Mouse (Mus musculus) forebrain, embryonic 11.5 days (tissue): ENCODE results near the gene Trappc6b. TPM values are rescaled to one million over a fixed set of nuclear protein-coding genes. Genes with fewer than 3 reads are reported as not detected.

Experiments
- ATAC-seq: fragments of 200-750 bp; cut with Nextera tagmentation; replicated peaks from 2 replicates; pipeline ENCODE4 v1.8.0; 2017; ENCODE audit warnings: moderate TSS enrichment; ENCODE audit not compliant: low FRiP score
- DNase-seq: peaks from one replicate; pipeline ENCODE4 v3.0.0-alpha.2; 2017; ENCODE audit warnings: low spot score
- H3K27ac ChIP-seq: fragments of 300-500 bp; sonication (generic); 2 replicates; pipeline ENCODE4 v1.5.1; 2014; ENCODE audit warnings: low read depth, low read length
- H3K27me3 ChIP-seq: fragments of 300-500 bp; sonication (generic); 2 replicates; pipeline ENCODE4 v1.6.1; 2014; ENCODE audit warnings: mild to moderate bottlenecking, low read length, mixed read lengths; ENCODE audit not compliant: control insufficient read depth, insufficient read depth
- H3K36me3 ChIP-seq: fragments of 300-500 bp; sonication (generic); 2 replicates; pipeline ENCODE4 v1.6.1; 2014; ENCODE audit warnings: mild to moderate bottlenecking, low read length, moderate library complexity, mixed read lengths; ENCODE audit not compliant: control insufficient read depth, insufficient read depth
- H3K4me1 ChIP-seq: fragments of 300-500 bp; sonication (generic); replicated peaks from 2 replicates; pipeline ENCODE4 v1.6.1; 2014; ENCODE audit warnings: low read length, mixed read lengths; ENCODE audit not compliant: control insufficient read depth, insufficient read depth
- H3K4me2 ChIP-seq: fragments of 300-500 bp; sonication (generic); 2 replicates; pipeline ENCODE4 v1.6.1; 2014; ENCODE audit warnings: low read depth, mild to moderate bottlenecking, low read length, moderate library complexity, mixed read lengths; ENCODE audit not compliant: severe bottlenecking
- H3K4me3 ChIP-seq: fragments of 300-500 bp; sonication (generic); 2 replicates; pipeline ENCODE4 v1.5.1; 2014; ENCODE audit warnings: low read depth, low read length
- H3K9ac ChIP-seq: fragments of 300-500 bp; sonication (generic); 2 replicates; pipeline ENCODE4 v1.6.1; 2014; ENCODE audit warnings: low read length
- H3K9me3 ChIP-seq: fragments of 300-500 bp; sonication (generic); 2 replicates; pipeline ENCODE4 v1.6.1; 2016; ENCODE audit warnings: low read length, mixed read lengths; ENCODE audit not compliant: control insufficient read depth
- WGBS: fragments of 180-500 bp; shearing (Covaris S2); extraction: QIAGEN DNeasy Blood & Tissue Kit; methylation state at CpG from one replicate; pipeline ENCODE4 v1.1.7; 2014; 5-methylcytosine and 5-hydroxymethylcytosine counted together
- polyA plus RNA-seq: library from polyadenylated mRNA; unstranded; fragments of >200 nt; fragmentation: Nextera tagmentation; extraction: Ambion mirVana; gene quantifications from 2 replicates; pipeline ENCODE4 v1.2.1, GENCODE M21; 2014

The Trappc6b gene
- polyA plus RNA-seq, 1 experiment from 2014 or later = 69.1 TPM

DNA sequence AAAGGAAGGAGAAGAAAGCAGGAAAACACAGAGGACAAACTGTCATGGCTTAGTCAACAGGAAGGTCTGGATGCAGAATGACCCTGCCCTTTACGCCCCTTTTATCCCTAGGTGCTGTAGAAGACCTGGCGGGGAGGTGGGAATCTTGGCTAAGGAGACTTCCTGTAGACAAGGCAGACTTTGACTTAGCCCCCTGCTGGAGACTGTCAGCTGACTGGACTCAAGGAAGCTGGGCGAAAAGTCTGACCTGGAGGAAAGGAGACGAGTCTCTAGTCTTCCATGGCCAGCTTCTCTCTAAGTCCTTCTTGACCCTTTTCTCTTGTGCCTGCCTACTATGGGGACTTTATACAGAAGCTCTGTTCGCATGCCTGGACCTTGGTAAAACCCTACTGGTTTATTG is 23.2 kb upstream of the Trappc6b start:
- DNase-seq = no peak

GRCm38 (mm10) chr12:59080461-59080860 is 19.2 kb upstream of the Trappc6b start:
- 91% methylated on average over 4 of the region's 4 CpGs for WGBS
- no peak overlapping the region for H3K4me2 ChIP-seq
- H3K9ac ChIP-seq = no peak overlapping the region
- no peak overlapping the region for H3K27ac ChIP-seq
- DNase-seq = no peak
- H3K4me3 ChIP-seq = no peak overlapping the region
- H3K27me3 ChIP-seq = no peaks in the 10 kb centered on the region
- no peaks in the 10 kb centered on the region for H3K4me1 ChIP-seq
- ATAC-seq = no peak
- no peaks in the 10 kb centered on the region for H3K36me3 ChIP-seq
- no peaks in the 10 kb centered on the region for H3K9me3 ChIP-seq

More for the DNA sequence above, 23.2 kb upstream of the Trappc6b start:
- Histone ChIP-seq H3K9ac (no peak overlapping the region), H3K36me3 (no peaks in the 10 kb centered on the region), H3K4me2 (no peak overlapping the region), H3K27me3 (no peaks in the 10 kb centered on the region), H3K9me3 (no peaks in the 10 kb centered on the region), H3K4me3 (no peak overlapping the region), H3K27ac (no peak overlapping the region), H3K4me1 (no peaks in the 10 kb centered on the region)
- WGBS = 77% methylated on average over 5 of the region's 5 CpGs
- ATAC-seq = no peak

DNA sequence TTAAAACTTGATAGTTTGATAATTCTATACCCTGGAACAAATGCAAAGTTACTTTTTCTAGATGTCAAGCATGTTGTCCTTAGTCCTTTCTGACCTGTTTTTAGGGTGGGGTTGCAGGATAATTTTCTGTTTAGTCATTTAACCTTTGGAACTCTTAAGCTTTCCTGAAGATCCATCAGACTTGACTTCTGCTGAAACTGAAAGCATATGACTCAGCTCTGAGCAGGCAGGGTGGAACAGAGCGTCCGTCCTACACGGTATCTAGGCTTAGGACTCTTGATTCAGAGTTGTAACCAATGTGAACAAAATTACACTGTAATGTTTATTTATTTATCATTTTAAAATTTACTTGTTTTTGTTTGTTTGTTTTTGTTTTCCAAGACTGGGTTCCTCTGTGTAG is 16.6 kb upstream of the Trappc6b start:
- Histone ChIP-seq H3K4me3 (no peak overlapping the region), H3K4me1 (no peaks in the 10 kb centered on the region), H3K36me3 (no peaks in the 10 kb centered on the region; the same call in 1 of the 2 replicates), H3K9me3 (no peaks in the 10 kb centered on the region), H3K27ac (no peak overlapping the region), H3K4me2 (no peak overlapping the region), H3K9ac (no peak overlapping the region), H3K27me3 (no peaks in the 10 kb centered on the region)
- ATAC-seq (no peak), DNase-seq (no peak)
- 98% methylated on average over 3 of the region's 3 CpGs for WGBS

DNA sequence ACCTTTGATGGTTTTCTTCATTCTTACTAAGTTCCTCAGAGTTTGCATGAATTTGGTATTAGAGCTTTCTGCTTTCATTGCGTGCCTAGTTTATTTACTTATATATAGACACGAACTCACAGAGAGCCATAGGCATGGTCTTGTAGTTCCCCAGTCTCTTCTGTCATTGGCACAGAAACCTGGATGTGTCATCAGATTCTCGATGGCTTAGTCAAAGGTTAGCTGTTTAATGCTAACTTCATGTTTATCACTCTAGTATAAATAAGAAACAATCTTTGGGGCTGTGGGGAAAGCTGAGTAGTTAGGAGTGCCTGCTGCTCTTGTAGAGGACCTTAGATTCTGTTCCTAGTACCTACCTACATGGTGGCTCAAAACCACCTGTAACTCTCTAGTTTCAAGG is 15.7 kb upstream of the Trappc6b start:
- peaks cover 7% of the 10 kb centered on the region for H3K36me3 ChIP-seq
- no peak for ATAC-seq
- no peak overlapping the region for H3K9ac ChIP-seq
- H3K27me3 ChIP-seq = no peaks in the 10 kb centered on the region
- no peak overlapping the region for H3K4me2 ChIP-seq
- no peaks in the 10 kb centered on the region for H3K4me1 ChIP-seq
- DNase-seq = no peak
- no peak overlapping the region for H3K27ac ChIP-seq
- H3K4me3 ChIP-seq = no peak overlapping the region
- H3K9me3 ChIP-seq = no peaks in the 10 kb centered on the region
- 93% methylated on average over 3 of the region's 3 CpGs for WGBS

GRCm38 (mm10) chr12:59074052-59074451 is 12.8 kb upstream of the Trappc6b start:
- WGBS = 85% methylated on average over 3 of the region's 3 CpGs

DNA sequence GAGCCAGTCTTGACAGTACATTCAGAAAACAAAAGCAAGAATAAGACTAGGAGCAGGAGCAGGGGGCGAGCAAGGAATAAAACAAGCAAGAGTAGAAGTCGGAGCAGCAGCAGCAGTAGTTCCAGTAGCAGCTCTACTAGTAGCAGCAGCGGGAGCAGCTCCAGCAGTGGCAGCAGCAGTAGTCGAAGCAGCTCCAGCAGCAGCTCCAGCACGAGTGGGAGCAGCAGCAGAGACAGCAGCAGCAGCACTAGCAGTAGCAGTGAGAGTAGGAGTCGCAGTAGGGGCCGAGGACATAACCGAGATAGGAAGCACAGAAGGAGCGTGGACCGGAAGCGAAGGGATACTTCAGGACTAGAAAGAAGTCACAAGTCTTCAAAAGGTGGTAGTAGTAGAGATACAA is 11.0 kb upstream of the Trappc6b start:
- H3K27me3 ChIP-seq = no peaks in the 10 kb centered on the region

More at GRCm38 (mm10) chr12:59074052-59074451, 12.8 kb upstream of the Trappc6b start:
- Histone ChIP-seq H3K9ac (no peak overlapping the region), H3K4me3 (no peak overlapping the region), H3K4me1 (no peaks in the 10 kb centered on the region), H3K27ac (no peak overlapping the region), H3K27me3 (no peaks in the 10 kb centered on the region), H3K36me3 (peaks cover 17% of the 10 kb centered on the region), H3K4me2 (no peak overlapping the region), H3K9me3 (no peaks in the 10 kb centered on the region)
- DNase-seq = no peak
- ATAC-seq = no peak

DNA sequence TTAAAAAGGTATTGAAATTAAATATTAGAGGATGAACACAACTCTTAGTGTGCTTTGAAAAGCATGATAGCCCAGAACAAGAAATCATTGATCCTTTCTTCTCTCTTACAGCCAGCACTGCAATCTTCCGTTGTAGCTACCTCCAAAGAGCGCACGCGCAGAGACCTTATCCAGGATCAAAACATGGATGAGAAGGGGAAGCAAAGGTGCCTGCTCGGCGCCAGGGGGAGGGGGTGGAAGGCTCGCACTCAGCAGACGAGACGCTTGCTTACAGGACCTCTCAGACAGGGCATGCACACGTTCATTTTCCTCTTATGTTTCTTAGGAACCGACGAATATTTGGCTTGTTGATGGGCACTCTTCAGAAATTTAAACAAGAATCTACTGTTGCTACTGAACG is 7.5 kb upstream of the Trappc6b start:
- no peak overlapping the region for H3K4me2 ChIP-seq
- no peak for DNase-seq
- WGBS = 95% methylated on average over 13 of the region's 13 CpGs
- no peak overlapping the region for H3K27ac ChIP-seq
- H3K4me3 ChIP-seq = no peak overlapping the region
- peaks cover 20% of the 10 kb centered on the region for H3K36me3 ChIP-seq
- H3K27me3 ChIP-seq = no peaks in the 10 kb centered on the region
- no peaks in the 10 kb centered on the region for H3K9me3 ChIP-seq
- no peaks in the 10 kb centered on the region for H3K4me1 ChIP-seq
- no peak overlapping the region for H3K9ac ChIP-seq
- no peak for ATAC-seq

More for the DNA sequence above, 11.0 kb upstream of the Trappc6b start:
- H3K27ac ChIP-seq = no peak overlapping the region
- no peaks in the 10 kb centered on the region for H3K4me1 ChIP-seq
- H3K36me3 ChIP-seq = peaks cover 20% of the 10 kb centered on the region
- H3K9me3 ChIP-seq = no peaks in the 10 kb centered on the region
- H3K4me3 ChIP-seq = no peak overlapping the region
- 87% methylated on average over 11 of the region's 11 CpGs for WGBS
- ATAC-seq (no peak), DNase-seq (no peak)
- H3K9ac ChIP-seq = no peak overlapping the region
- H3K4me2 ChIP-seq = no peak overlapping the region

- 0% methylated on average over 41 of the region's 41 CpGs for WGBS
- peak; percentile 79 for DNase-seq
- Histone ChIP-seq H3K4me3 (peak overlapping the region; percentile 98), H3K4me1 (no peaks in the 10 kb centered on the region), H3K9ac (peak overlapping the region; percentile 98), H3K36me3 (peaks cover 15% of the 10 kb centered on the region), H3K4me2 (peak overlapping the region; percentile 52), H3K9me3 (no peaks in the 10 kb centered on the region), H3K27ac (peak overlapping the region; percentile 87), H3K27me3 (no peaks in the 10 kb centered on the region)
- ATAC-seq = peak; percentile 73
Measured at GRCm38 (mm10) chr12:59067095-59067494, 5.8 kb upstream of the Trappc6b start.

GRCm38 (mm10) chr12:59066448-59067077 is 5.3 kb upstream of the Trappc6b start, which contains the start of gene Pnn:
Gene Pnn (plus strand): TSS chr12:59066884.
- H3K27ac ChIP-seq = peak within 1 kb of the TSS; percentile 87
- H3K9me3 ChIP-seq = no peaks in the 10 kb centered on the region
- peak; percentile 99 for ATAC-seq
- H3K27me3 ChIP-seq = no peaks in the 10 kb centered on the region
- DNase-seq = peak; percentile 97
- H3K4me1 ChIP-seq = no peaks in the 10 kb centered on the region
- peak within 1 kb of the TSS; percentile 62 for H3K4me2 ChIP-seq
- peak within 1 kb of the TSS; percentile 98 for H3K4me3 ChIP-seq
- H3K36me3 ChIP-seq = peaks cover 11% of the 10 kb centered on the region; the same call in 1 of the 2 replicates
- peak within 1 kb of the TSS; percentile 98 for H3K9ac ChIP-seq
- WGBS = under 1% methylated on average over 43 of the region's 43 CpGs
